Mouse (Mus musculus) mammary gland, adult 2 months (tissue): ENCODE measurements around the gene Vwde. TPM values are rescaled to one million over a fixed set of nuclear protein-coding genes. Genes with fewer than 3 reads are reported as not detected.

Source experiments
- polyA plus RNA-seq: library from polyadenylated mRNA; depleted of rRNA; stranded (reverse); fragments of >200 nt; gene quantifications from 2 replicates; pipeline ENCODE4 v1.2.3, GENCODE M21; 2012; ENCODE audit warnings: low replicate concordance; rRNA removed

Vwde gene
- not detected in 2 replicates for polyA plus RNA-seq

GRCm38 (mm10) chr6:13224596-13225227, at the start of gene Vwde:
TSS of gene Vwde (minus strand) at chr6:13224965.

Other genes starting within 250 kb of the Vwde start
- 20.2 and 26.6 TPM in 2 replicates for gene Tmem106b, start 155.2 kb downstream of the Vwde start, polyA plus RNA-seq